Mouse (Mus musculus): ENCODE results near the gene Tmem209.

Gene Tmem209

GRCm38 (mm10) chr6:30535340-30535739, 25.8 kb upstream of the Tmem209 start:
- no peak for DNase-seq

GRCm38 (mm10) chr6:30528800-30529199, 19.2 kb upstream of the Tmem209 start:
- no peak for DNase-seq

GRCm38 (mm10) chr6:30526586-30527515, 17.3 kb upstream of the Tmem209 start:
- DNase-seq = peak; percentile 27

GRCm38 (mm10) chr6:30525456-30526332, 16.1 kb upstream of the Tmem209 start:
- no peak for DNase-seq

GRCm38 (mm10) chr6:30520400-30520799, 10.8 kb upstream of the Tmem209 start:
- DNase-seq = no peak

- DNase-seq = no peak
Measured at GRCm38 (mm10) chr6:30514242-30514641, 4.7 kb upstream of the Tmem209 start.

GRCm38 (mm10) chr6:30510291-30510690, 708 bp upstream of the Tmem209 start:
- no peak for DNase-seq

GRCm38 (mm10) chr6:30508824-30509223, 759 bp downstream of the Tmem209 start:
- no peak for DNase-seq

- no peak for DNase-seq
Measured at GRCm38 (mm10) chr6:30499049-30499448, 10.5 kb downstream of the Tmem209 start.

GRCm38 (mm10) chr6:30486504-30486903, 23.1 kb downstream of the Tmem209 start:
- no peak for DNase-seq

GRCm38 (mm10) chr6:30482908-30483307, 26.7 kb downstream of the Tmem209 start:
- DNase-seq = no peak

- no peak for DNase-seq
Measured at GRCm38 (mm10) chr6:30479418-30479817, 30.2 kb downstream of the Tmem209 start.

GRCm38 (mm10) chr6:30477784-30478183, 31.8 kb downstream of the Tmem209 start:
- no peak for DNase-seq

GRCm38 (mm10) chr6:30477210-30477714, 32.3 kb downstream of the Tmem209 start:
- no peak for DNase-seq

- DNase-seq = no peak
Measured at GRCm38 (mm10) chr6:30476025-30476765, 33.4 kb downstream of the Tmem209 start.

- DNase-seq = no peak
Measured at GRCm38 (mm10) chr6:30471706-30472105, 37.9 kb downstream of the Tmem209 start.

GRCm38 (mm10) chr6:30469370-30469769, 40.2 kb downstream of the Tmem209 start:
- DNase-seq = peak; percentile 40

- peak; percentile 58 for DNase-seq
Measured at GRCm38 (mm10) chr6:30468684-30469083, 40.9 kb downstream of the Tmem209 start.

- no peak for DNase-seq
Measured at GRCm38 (mm10) chr6:30468058-30468457, 41.5 kb downstream of the Tmem209 start.

- DNase-seq = no peak
Measured at GRCm38 (mm10) chr6:30465586-30465985, 44.0 kb downstream of the Tmem209 start.

- no peak for DNase-seq
Measured at GRCm38 (mm10) chr6:30462822-30463221, 46.8 kb downstream of the Tmem209 start.

GRCm38 (mm10) chr6:30461755-30462344, 47.7 kb downstream of the Tmem209 start:
- DNase-seq = no peak

All from right cerebral cortex, postnatal 4 days (tissue).